Mouse (Mus musculus) adrenal gland, adult 10 weeks (tissue): ENCODE data around the gene Olfr490. TPM values are rescaled to one million over a fixed set of nuclear protein-coding genes. Genes with fewer than 3 reads are reported as not detected.

Experiments used
- polyA plus RNA-seq: library from polyadenylated mRNA; stranded (reverse); fragments of 350-450 nt; fragmentation: Illumina TruSeq; extraction: RNeasy Lipid Tissue Mini Kit (QIAGEN cat#74804); gene quantifications from one replicate; pipeline ENCODE4 v1.2.3, GENCODE M21; 2014; ENCODE audit warnings: low read depth, low replicate concordance

The Olfr490 gene
- polyA plus RNA-seq, result not detected

DNA sequence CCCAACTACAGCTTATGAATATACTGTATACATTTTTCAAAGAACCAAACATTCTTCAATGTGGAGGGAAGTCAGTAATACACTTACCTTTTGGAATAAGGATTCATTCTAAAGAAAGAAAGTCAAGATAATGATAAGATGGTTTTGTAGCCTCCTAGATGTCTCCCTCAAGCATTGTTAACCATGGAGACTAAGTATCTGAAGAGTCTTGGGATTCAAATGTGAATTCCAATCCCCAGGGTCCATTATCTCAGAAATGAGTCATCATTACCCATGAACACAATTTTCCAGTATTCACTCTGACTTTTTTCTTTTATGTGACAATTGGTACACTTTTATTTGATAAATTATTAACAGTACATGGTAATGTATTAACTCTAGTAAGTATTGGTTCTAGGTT, at the start of gene Olfr490:
Gene Olfr490 (minus strand): TSS at position 101 of the 400 bp plus-strand sequence.

DNA sequence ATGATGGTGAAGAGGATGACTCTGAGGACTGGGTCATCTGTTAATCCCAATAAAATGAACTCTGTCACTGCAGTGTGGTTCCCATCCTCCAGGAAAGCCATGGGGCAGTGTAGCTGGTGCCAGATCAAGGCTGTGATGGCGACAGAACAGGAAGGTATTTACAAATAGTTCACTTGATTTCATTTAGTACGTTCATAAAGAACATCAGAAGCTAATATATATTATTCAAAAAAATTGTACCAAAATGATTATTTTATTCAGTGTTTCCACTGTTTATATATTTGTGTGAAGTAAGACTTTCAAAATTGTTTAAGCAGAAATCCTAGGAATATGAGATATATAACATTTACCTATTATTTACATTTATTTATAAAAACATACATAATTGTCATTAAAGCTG, 34.8 kb upstream of the Olfr490 start, which contains the start of gene Olfr492:
Gene Olfr492 (minus strand): TSS at position 101 of the 400 bp plus-strand sequence.

DNA sequence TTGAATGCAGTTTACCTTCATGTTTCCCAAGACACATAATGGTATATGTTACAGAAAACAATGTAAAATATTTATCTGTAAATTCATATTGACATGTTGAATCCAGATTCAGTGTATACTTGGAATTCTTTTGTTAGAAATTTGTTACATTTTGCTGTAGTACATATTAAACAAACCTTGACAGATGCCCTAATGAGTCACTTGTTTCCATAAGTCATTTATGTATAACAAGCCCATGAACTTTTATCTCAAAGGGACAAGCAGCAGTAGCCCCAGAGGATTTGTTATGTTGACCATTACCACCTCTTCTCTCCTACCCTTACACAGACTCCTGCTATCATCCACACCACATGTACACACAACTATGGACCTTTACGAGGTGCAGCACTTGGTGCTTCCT, 24.4 kb upstream of the Olfr490 start, which contains the start of gene Olfr491:
Gene Olfr491 (plus strand): TSS at position 301 of the 400 bp plus-strand sequence.

DNA sequence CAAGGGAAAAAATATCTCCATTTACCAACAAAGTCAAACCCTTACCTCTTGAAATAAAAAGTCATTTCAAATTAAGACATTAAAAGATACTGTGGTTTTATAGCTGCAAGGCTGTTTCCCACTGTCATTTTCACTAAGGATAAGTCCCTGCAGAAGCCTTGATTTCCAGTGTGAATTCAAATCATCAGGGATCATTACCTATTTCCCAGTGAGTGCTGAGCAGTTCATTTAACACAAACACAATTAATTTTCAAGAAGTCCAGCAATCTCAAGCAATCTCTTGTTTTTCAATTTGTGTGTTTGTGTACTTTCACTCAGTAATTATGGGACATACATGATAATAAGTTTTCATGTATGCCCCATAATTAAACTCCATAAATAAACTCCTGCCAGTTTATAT, 30.5 kb downstream of the Olfr490 start, which contains the start of gene Olfr488:
Gene Olfr488 (minus strand): TSS at position 101 of the 400 bp plus-strand sequence.

Other genes with a start within 250 kb of the Olfr490 start
- not detected for gene Olfr479, start 238.2 kb downstream of the Olfr490 start, polyA plus RNA-seq
- gene Olfr480, start 221.6 kb downstream of the Olfr490 start, polyA plus RNA-seq, result not detected
- not detected for gene Olfr481, start 209.1 kb downstream of the Olfr490 start, polyA plus RNA-seq
- gene Olfr482, start 191.3 kb downstream of the Olfr490 start, polyA plus RNA-seq, result not detected
- gene Olfr483, start 188.1 kb downstream of the Olfr490 start, polyA plus RNA-seq, result not detected
- not detected for gene Olfr484, start 161.5 kb downstream of the Olfr490 start, polyA plus RNA-seq
- gene Olfr485, start 129.1 kb downstream of the Olfr490 start, polyA plus RNA-seq, result not detected
- not detected for gene Olfr486, start 116.2 kb downstream of the Olfr490 start, polyA plus RNA-seq
- not detected for gene Olfr487, start 74.3 kb downstream of the Olfr490 start, polyA plus RNA-seq
- not detected for gene Olfr488, start 30.6 kb downstream of the Olfr490 start, polyA plus RNA-seq
- not detected for gene Olfr491, start 24.5 kb upstream of the Olfr490 start, polyA plus RNA-seq
- gene Olfr492, start 34.7 kb upstream of the Olfr490 start, polyA plus RNA-seq, result not detected
- gene Olfr493, start 58.0 kb upstream of the Olfr490 start, polyA plus RNA-seq, result not detected
- not detected for gene Olfr494, start 76.4 kb upstream of the Olfr490 start, polyA plus RNA-seq
- not detected for gene Olfr495, start 104.2 kb upstream of the Olfr490 start, polyA plus RNA-seq
- gene Olfr497, start 131.5 kb upstream of the Olfr490 start, polyA plus RNA-seq, result not detected
- gene Olfr498, start 176.4 kb upstream of the Olfr490 start, polyA plus RNA-seq, result not detected
- not detected for gene Olfr502, start 236.1 kb upstream of the Olfr490 start, polyA plus RNA-seq